8 mouse cellular contexts compared by ENCODE assay signal in the genomic region with DNA sequence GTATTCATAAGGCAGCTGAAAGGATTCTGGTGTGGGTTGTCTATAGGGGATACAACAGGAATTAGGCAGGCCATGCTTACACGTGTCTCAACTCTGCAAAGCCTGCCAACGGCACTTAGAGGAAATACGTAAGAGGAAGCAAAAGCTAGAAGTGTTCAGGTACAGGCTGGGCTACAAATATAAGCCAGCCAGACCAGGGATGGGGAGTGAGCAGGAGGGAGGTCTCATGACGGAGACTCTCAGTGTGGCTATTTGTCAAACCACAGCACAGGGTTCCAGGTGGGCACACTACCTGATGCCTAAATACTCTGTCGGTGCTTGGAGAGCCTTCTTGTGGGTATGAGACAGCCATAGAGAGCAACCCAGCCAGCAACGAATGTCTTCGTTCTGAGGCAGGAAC.
A peak's percentile ranks its signal among the peaks of the same experiment; 100 is the strongest.
DNase-seq lines count a peak whose midpoint lies in the region; ATAC-seq and TF ChIP-seq lines count a peak whose summit lies in the region.

No protein-coding gene starts in this region.

- DNase-seq in heart, adult 9 months (ENCODE audit: low spot score in 2 of 2): no peak
- DNase-seq in neural tube, embryonic 10.5 days (ENCODE audit: extremely low spot score, low spot score): no peak
- DNase-seq in layer of hippocampus, postnatal 25 days (ENCODE audit: extremely low spot score in 1 of 2, low spot score in 1 of 2): no peak
- no peak for DNase-seq in left cerebral cortex, adult 18-20 months (ENCODE audit: low spot score in 2 of 2)

- 50% methylated on average over 7 of the region's 7 CpGs for WGBS in heart, embryonic 15.5 days
- WGBS in neural tube, embryonic 13.5 days: 70% methylated on average over 7 of the region's 7 CpGs
- WGBS in intestine, postnatal 0 days: 76% methylated on average over 7 of the region's 7 CpGs
- 70% methylated on average over 7 of the region's 7 CpGs for WGBS in stomach, embryonic 16.5 days

- no peaks in the 10 kb centered on the region for H3K36me3 ChIP-seq in heart, embryonic 15.5 days
- no peaks in the 10 kb centered on the region for H3K36me3 ChIP-seq in neural tube, embryonic 13.5 days
- H3K36me3 ChIP-seq in intestine, postnatal 0 days (ENCODE audit: control insufficient read depth, insufficient read depth): no peaks in the 10 kb centered on the region
- no peaks in the 10 kb centered on the region for H3K36me3 ChIP-seq in stomach, embryonic 16.5 days (ENCODE audit: control insufficient read depth, insufficient read depth, low read length)

- ATAC-seq in heart, embryonic 15.5 days (replicated peaks; ENCODE audit: insufficient number of reproducible peaks, insufficient read depth, low FRiP score, low read depth): no peak
- ATAC-seq in neural tube, embryonic 13.5 days (ENCODE audit: low read depth): no peak
- ATAC-seq in intestine, postnatal 0 days: no peak
- no peak for ATAC-seq in stomach, embryonic 16.5 days (ENCODE audit: insufficient read depth, low FRiP score)

- TF ChIP-seq CTCF in intestine, postnatal 0 days (IDR thresholded peaks at IDR 0.05; ENCODE audit: low read depth): no peak

- H3K4me1 ChIP-seq in heart, embryonic 15.5 days (replicated peaks): peaks cover 70% of the 10 kb centered on the region
- H3K4me1 ChIP-seq in neural tube, embryonic 13.5 days (replicated peaks): peaks cover 25% of the 10 kb centered on the region
- peaks cover 10% of the 10 kb centered on the region; the same call in 1 of the 2 replicates for H3K4me1 ChIP-seq in intestine, postnatal 0 days (replicated peaks; ENCODE audit: control insufficient read depth, insufficient read depth, low read length)
- peaks cover 48% of the 10 kb centered on the region for H3K4me1 ChIP-seq in stomach, embryonic 16.5 days (ENCODE audit: control insufficient read depth, insufficient read depth, low read length)

- no peak overlapping the region for H3K9ac ChIP-seq in heart, embryonic 15.5 days
- H3K9ac ChIP-seq in neural tube, embryonic 13.5 days: no peak overlapping the region; the same call in 1 of the 2 replicates
- no peak overlapping the region for H3K9ac ChIP-seq in intestine, postnatal 0 days (ENCODE audit: low read depth, low read length)
- no peak overlapping the region; the same call in 1 of the 2 replicates for H3K9ac ChIP-seq in stomach, embryonic 16.5 days (ENCODE audit: low read length)

- no peak overlapping the region for H3K4me2 ChIP-seq in heart, embryonic 15.5 days
- no peak overlapping the region for H3K4me2 ChIP-seq in neural tube, embryonic 13.5 days
- H3K4me2 ChIP-seq in intestine, postnatal 0 days (replicated peaks; ENCODE audit: low read depth): no peak overlapping the region
- no peak overlapping the region for H3K4me2 ChIP-seq in stomach, embryonic 16.5 days (ENCODE audit: low read depth, low read length)

- H3K27ac ChIP-seq in heart, embryonic 15.5 days: peak overlapping the region; percentile 74
- peak overlapping the region; percentile 64 for H3K27ac ChIP-seq in neural tube, embryonic 13.5 days (replicated peaks)
- peak overlapping the region; percentile 9; the same call in 1 of the 2 replicates for H3K27ac ChIP-seq in intestine, postnatal 0 days (ENCODE audit: low read depth, low read length)
- peak overlapping the region; percentile 52 for H3K27ac ChIP-seq in stomach, embryonic 16.5 days (ENCODE audit: low read length)

- no peak overlapping the region for H3K4me3 ChIP-seq in heart, embryonic 15.5 days
- no peak overlapping the region for H3K4me3 ChIP-seq in neural tube, embryonic 13.5 days
- no peak overlapping the region for H3K4me3 ChIP-seq in intestine, postnatal 0 days (ENCODE audit: low read depth, low read length)
- H3K4me3 ChIP-seq in stomach, embryonic 16.5 days (replicated peaks; ENCODE audit: low read length): no peak overlapping the region

- no peaks in the 10 kb centered on the region for H3K9me3 ChIP-seq in heart, embryonic 15.5 days (replicated peaks)
- 0 out of 2 replicates have a peak, but pooled peaks cover 4% of the 10 kb centered on the region for H3K9me3 ChIP-seq in neural tube, embryonic 13.5 days
- H3K9me3 ChIP-seq in intestine, postnatal 0 days (ENCODE audit: control insufficient read depth): no peaks in the 10 kb centered on the region
- H3K9me3 ChIP-seq in stomach, embryonic 16.5 days (replicated peaks; ENCODE audit: control insufficient read depth, low read length): no peaks in the 10 kb centered on the region

- H3K27me3 ChIP-seq in heart, embryonic 15.5 days: no peaks in the 10 kb centered on the region
- H3K27me3 ChIP-seq in neural tube, embryonic 13.5 days: no peaks in the 10 kb centered on the region
- H3K27me3 ChIP-seq in intestine, postnatal 0 days (replicated peaks; ENCODE audit: control insufficient read depth, insufficient read depth, low read length): no peaks in the 10 kb centered on the region
- no peaks in the 10 kb centered on the region for H3K27me3 ChIP-seq in stomach, embryonic 16.5 days (ENCODE audit: control insufficient read depth, insufficient read depth, low read length)

Comparison
In these comparisons a context has a peak if more than half of its experiments do, and no peak if none do; other contexts are left out.
1. H3K27ac ChIP-seq: peak in every context shown above with its lines; median percentile 74 in heart, embryonic 15.5 days; 64 in neural tube, embryonic 13.5 days; 52 in stomach, embryonic 16.5 days; 9 in intestine, postnatal 0 days.